Mouse (Mus musculus) forebrain, embryonic 13.5 days (tissue): Measurements from ENCODE around the gene Neurog3. TPM values are rescaled to one million over a fixed set of nuclear protein-coding genes. Genes with fewer than 3 reads are reported as not detected.

ENCODE experiments used
- polyA plus RNA-seq: library from polyadenylated mRNA; unstranded; fragments of >200 nt; fragmentation: Nextera tagmentation; extraction: Ambion mirVana; gene quantifications from 2 replicates; pipeline ENCODE4 v1.2.1, GENCODE M21; 2015

The Neurog3 gene
- polyA plus RNA-seq, 1 experiment from 2014 or later: 0.41 TPM

Other genes starting within 250 kb of the Neurog3 start
- 0.42 and 0.62 TPM in 2 replicates for gene Col13a1, start 154.0 kb upstream of the Neurog3 start, polyA plus RNA-seq
- 92.5 and 96.1 TPM in 2 replicates for gene Fam241b, start 10.8 kb downstream of the Neurog3 start, polyA plus RNA-seq
- gene Tspan15, start 98.2 kb downstream of the Neurog3 start, polyA plus RNA-seq: 14.2 and 18.0 TPM in 2 replicates
- gene Tacr2, start 119.3 kb downstream of the Neurog3 start, polyA plus RNA-seq: not detected in 2 replicates
- 39.5 and 46.8 TPM in 2 replicates for gene Hk1, start 246.8 kb downstream of the Neurog3 start, polyA plus RNA-seq